Mouse (Mus musculus) neural tube, embryonic 10.5 days (tissue): Measurements from ENCODE around the gene Ppp6r2.

Source experiments
- DNase-seq: peaks from one replicate; pipeline ENCODE4 v3.0.0-alpha.2; 2017; ENCODE audit warnings: low spot score; ENCODE audit errors: extremely low spot score

Ppp6r2 gene

DNA sequence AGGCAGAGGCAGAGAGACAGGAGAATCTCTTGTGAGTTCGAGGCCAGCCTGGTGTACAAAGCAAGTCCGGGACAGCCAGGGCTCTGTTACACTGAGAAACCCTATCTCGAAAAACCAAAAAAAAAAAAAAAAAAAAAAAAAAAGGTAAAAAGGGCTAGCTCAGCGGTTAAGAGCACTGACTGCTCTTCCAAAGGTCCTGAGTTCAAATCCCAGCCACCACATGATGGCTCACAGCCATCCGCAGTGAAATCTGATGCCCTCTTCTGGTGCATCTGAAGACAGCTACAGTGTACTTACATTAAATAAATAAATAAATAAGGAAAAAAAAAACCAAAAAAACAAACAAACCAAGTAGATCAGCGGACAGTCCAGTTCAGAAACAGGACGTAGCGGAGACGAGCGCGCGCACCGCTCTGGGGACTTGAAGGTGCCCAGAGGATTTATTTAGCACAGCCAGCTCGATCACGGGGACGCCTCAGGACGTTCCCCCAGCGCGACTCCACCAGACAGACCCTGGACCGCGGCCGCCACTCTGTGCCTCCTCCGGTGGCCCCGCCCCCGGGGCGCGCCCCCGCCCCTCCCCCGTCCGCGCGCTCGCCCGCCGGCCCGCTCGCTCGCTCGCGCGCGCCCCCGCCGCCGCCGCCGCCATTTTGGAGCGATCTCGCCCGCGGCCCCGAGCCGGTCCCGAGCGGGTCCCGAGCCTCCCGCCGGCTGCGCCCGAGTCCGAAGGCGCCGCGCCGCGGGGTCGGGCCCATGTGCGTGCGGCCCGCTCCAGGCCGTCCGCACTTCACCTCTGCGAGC, at the start of gene Ppp6r2:
Gene Ppp6r2 (plus strand): TSS at position 639 of the 801 bp plus-strand sequence.
- DNase-seq, result peak; percentile 87

DNA sequence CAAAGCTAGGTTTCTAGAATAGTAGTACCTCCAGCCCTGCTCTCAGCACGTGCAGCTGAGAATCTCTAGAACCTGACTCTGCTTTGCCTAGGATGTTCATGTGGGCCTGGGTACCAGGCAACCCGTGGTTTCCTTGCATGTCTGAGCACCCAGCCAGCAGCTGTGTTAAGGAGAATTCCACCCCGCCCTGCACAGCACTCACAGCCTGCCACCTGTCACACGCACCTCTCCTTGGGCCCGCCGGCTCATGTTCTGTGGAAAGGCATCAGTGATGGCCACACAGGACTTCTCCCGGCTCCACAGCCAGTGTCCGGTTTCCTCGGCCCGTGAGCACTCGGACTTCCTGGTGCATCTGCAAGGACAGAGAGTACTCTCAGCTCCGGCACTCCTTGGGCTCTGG, 45.9 kb upstream of the Ppp6r2 start:
- no peak for DNase-seq

DNA sequence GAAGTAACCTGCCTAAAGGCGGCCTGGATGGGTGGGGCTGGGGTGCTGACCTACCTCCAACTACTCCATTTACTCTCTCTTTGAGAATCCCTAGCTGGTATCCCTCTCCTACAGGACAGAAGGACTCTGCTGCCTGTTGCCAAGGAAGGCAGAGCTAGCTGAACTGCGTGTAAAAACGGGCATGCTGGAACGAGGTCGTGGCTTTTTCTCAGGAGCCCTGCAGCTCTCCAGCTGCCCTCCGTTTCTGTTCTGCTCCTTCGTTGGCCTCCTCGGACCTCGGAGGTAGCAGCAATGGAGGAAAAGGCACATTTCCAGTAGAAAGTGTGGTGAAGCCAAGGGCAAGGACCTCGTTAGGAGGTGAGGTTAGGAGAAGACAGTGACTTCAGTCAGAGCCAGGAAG, 42.4 kb upstream of the Ppp6r2 start:
- DNase-seq, result no peak

DNA sequence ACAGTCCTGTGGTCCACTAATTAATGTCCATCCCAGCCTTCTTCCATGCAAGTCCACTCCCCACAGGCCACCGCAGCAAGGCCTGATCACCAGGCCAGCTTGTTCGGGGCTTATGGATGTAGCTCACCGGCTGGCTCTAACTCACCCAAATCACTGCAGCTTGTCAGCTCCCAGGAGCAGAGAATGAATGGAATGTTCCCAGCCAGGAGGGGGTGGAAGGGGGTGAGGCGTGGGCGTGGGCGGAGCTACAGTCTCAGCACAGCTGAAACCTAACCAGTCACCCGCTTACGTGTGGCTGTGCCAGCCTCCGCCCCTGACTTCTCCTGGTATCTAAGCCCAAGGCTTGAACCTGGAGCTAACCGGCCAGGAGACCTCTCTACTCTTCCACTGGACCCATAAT, 41.9 kb upstream of the Ppp6r2 start:
- DNase-seq, result peak; percentile 77

DNA sequence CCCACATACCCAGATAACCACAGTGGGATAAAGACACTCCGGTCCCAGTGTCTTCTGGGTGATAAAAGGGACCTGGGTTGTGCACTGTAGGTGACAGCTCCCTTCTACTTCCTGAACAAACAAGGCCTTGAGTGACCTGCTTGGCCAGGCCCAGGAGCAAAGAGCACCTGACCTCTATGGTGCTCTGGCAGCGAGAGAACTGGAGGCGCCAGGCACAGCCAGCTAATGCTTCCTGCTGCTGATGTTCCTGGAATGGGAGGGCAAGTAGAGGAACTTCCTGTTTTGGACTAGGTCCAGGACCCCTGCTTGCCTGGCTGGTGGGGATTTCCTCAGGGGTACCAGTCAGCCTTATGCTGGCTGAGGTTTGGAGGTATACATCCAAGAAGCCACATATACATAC, 41.3 kb upstream of the Ppp6r2 start:
- no peak for DNase-seq

DNA sequence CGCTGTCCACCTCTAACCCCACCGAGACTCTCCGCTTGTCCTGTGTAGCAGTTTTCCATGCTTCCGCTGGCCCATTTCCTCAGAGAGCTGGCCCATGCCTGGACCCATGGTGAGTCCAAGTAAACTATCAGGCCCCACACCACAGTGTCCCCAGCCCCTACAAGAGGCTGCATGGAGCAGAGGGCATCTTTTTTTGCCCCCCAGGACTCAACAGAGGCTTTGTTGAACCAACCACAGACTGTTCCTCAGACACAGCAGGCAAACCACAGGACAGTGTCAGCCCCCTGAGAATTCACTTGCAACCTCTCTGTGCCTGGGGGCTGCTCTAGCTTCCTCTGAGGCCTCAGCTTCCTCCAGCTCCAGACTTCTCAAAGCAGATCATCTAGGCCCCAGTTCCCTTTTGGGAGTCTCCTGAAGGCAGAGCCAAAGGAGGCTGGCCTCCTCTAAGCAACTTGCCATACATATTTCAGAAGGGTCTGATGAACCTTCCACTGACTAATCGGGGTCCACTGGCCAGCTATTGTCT, 39.8 kb upstream of the Ppp6r2 start:
- no peak for DNase-seq

DNA sequence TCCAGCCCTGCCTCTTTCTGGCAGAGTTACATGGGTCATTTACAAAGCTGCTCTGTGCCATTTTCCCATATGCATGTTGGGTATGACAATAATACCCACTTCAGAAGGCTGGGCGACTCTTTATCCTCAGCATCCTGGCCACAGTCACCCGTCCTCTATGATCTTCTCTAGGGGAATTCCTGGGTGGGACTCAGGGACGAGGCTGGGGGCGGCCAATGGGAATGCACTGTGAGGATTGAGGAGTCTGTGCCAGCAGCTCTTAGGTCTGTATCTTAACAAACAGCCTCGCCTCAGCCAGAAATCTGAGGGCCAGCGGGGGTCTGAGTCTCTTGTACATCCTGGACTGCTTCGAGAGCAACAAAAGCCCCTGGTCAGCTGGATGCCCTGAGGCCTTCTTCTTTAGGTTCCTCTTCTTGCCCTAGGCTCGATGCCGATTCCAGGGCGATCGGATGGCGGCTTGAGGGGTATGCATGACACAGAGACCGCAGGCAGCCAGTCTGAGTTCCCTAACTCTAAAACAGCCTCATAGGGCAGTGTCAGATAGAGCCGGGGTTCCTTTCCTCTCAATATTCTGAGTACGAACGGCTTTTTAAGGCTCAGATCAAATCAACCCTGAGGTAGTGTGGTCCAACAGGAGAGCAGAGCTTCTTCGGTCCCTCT, 38.9 kb upstream of the Ppp6r2 start:
- DNase-seq, result no peak

DNA sequence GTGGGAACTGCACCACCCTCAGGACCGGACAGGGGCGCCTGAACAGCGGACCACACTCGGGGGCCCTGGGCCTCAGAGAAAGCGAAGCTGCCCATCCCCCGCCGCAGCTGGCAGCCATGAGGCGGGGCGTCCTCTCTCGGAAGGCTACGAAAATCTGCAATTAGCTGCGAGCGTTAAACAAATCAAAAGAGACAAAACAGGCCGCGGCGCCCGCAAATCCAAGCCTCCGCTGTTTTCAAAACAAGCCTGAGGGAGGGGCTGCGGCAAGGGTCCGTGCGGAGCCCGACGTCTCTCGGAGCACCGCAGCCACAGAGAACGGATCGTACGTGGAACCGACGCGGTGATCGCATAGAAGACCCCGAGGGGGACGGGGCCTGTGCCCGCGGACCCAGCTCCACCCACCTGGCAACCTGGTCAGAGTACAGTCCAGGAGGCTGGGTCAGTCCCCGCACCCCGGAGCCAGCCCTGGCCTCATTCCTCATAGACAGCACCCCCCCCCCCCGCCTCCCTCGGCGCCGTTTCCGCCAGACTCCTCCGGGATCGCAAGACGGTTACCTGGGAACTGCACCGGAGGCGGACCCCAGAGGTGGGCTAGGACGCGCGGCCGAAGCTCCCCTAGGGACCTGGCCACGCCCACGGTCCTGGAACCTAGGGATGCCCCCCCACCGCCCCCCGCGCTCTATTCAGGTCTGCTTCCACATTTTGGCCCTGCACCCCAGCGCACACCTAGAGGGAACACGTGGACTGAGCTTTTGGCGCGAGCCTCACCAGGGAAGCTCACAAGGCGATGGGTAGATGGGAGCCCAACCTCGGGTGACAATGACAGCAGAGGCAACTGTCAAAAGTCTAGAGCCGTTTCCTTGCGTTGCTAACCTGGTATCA, 38.1 kb upstream of the Ppp6r2 start:
- peak; percentile 48 for DNase-seq

DNA sequence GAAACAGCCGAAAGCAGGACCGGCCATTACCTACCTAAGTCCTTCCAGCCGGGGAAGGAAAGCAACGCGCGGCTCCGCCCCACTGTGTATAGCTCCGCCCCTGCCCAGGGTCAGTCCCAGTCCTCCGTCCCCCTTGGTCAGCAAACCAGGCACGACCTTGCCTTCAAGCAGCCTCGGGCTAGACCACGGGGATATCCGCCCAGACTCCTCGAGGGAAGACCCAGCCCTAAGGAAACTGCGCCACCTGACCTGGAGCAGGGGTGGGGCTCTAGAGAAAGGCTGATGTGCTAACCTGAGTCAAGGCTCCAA, 37.5 kb upstream of the Ppp6r2 start:
- DNase-seq, result peak; percentile 58

DNA sequence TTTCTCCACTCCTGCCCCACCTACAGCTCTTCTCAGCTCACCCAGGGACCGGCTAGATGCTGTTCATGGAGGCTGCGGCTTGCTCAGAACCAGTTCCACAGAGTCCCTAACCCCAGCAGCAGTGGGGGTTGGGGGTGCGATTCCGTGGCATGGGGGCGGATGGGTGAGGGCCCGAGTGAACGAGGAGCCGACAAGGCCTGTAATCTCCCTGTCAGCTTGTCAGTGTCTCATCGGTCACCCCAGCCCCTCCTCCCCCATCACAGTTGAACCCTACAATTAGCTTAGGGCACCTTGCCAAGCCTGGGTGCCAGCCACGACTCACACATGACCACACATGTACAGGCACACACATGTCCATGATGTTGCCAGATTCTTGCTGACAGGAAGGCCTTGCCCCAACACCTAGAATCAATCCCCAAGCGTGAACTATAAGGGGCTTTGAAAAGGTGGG, 36.4 kb upstream of the Ppp6r2 start:
- DNase-seq, result no peak

DNA sequence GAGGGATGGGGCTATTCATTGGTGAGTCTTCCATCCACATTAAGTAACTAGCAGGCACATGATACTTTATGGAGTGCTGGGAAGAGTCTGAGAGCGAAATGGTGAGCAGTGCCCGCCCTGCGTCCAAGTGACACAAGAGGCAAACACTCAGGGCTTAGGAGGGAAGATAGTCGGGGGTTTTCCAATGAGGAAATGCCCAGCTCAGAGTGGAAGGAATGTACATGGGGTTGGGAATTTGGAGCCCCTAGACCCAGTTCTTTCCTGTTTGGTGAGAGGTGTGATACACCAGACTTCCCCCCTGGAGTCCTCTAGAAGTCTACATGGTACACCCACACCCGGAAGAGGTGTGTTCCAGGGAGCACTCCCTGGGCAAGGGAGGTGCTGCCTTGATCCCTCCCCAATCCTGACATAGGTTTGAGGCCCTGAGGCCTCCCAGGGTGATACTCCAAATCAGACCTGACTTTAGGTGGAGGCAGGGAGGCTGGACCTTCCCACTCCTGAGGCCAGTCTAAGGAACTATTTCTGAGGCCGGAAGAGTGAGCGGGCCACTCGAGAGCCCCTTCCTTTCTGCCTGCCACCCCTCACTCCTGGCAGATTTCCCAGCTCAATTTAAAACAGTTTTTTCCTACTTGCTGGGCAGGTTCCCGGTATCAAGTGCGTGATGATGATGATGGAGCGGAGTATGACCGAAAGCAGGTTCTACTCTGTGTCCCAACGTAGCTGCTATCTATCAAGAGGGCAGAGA, 35.8 kb upstream of the Ppp6r2 start:
- no peak for DNase-seq

DNA sequence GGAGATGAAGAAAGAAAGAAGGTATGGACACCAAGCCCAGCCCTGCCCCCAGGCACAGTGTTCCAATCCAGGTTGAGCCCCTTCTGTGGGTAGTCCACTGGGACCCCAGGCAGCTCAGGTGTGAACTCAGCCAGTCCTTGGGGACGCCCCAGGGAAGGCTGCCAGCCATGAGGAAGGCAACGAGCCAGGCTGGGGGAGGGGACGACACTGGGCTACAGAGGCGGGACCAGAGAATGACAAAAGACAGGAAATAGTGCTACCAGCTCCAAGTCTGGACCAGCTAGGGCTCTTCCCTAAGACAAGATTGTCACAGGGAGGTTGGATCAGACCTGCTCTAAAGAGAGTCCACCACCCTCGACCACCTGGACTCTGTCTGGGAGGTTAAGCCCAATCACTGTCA, 34.2 kb upstream of the Ppp6r2 start:
- DNase-seq, result no peak

DNA sequence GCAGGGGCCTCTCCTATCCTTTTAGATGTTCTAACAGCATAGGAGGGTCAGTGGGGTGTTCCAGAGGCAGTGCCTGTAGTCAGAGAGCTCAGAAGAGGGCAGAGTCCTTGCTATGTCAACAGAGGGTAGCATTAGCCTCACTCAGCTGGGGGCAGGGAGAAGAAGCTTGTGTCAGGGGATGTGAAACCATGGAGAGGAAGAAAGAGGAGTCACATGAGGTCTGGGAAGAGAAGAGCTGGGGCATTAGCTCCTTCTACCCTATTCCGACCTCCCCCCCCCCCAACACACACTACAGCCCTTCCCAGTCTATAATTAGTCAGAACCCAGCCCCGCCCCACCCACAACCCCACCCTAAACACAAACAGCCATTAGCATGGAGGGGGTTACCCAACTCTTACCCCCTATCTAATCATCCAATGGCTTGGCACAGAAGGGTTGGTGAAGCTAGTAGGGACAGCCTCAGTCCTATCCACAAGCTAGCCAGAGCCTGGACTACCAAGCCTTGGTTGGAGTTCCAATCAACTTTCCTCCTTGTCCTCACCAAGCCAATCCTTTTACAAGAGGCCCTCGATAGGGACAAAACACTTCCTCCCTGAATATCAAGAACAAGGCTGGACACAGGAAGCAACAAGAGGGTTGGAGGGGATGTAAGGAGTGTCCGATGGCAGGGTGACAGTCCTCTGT, 33.6 kb upstream of the Ppp6r2 start:
- no peak for DNase-seq

DNA sequence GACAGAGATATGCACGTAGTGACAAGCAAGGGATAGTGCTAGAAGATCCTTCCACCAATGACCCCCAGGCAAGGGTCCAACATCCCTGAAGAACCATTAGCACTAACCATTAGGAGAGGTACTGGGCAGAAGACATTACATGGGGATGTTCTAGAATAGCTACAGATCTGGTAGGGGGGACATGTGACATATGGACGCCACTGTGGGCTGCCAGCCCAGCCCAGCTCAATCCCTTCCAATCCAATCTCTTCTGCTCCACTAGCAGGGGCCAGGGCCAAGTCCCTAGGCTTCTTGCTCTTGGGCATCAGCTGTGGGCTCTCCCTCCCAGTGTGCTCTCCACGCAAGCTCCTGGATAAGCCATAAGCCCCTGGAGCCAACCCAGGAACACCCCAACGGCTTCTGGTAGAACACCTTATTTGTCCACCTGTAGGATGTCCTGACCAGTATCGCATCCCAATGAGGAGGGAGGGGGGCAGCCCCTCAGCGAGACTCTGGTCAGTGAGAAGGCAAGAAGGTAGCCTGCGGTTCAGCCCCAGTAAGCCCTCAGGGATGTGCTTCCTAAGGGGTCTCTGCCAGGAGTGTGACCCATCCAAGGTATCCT, 33.0 kb upstream of the Ppp6r2 start:
- DNase-seq, result no peak

DNA sequence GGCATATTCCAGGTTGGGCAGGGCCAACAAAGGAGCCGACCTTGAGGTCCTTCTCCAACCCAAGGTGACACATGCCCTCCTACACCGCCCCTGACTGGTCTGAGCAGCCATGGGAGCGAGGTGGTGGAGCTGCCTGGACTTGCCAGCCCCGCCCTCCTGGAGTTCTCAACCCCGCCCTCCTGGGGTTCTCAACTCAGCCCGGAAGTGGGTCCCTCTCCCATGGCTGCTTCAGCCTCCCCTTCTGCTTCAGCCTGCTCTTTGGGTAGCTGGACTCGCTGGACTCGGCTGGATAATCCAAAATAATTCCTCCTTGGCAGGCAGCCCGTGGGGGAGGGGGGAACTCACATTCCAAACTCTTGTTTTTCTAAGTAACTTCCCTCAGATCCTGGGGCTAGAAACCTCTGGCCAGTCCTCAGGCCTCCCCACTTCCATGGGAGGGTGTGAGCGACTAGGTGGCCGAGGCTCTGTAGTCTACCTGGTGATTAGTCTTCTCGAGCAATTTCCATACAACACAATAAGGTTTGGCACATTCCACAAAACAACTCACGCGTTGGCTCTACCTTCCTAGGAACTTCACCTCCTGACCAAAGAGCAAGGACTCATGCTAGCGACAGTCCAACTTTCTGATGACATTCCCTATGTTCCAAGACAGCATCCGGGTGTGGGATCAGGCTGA, 32.3 kb upstream of the Ppp6r2 start:
- peak; percentile 53 for DNase-seq

DNA sequence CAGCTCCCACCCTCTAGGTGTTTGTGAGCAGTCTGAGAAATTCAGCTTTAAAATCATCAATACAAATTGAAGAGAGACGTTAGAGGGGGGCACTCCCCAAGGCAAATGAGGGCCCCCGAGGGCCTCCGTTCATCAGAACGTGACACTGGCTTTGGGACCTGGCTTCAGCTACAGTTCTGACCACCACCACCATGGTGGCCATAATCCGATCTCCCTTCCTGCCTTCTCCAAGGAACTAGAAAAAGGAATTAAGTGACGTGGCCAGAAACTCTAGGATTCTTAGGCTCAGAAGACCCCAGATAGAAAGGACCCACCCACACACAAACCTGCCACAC, 31.8 kb upstream of the Ppp6r2 start:
- DNase-seq, result no peak

DNA sequence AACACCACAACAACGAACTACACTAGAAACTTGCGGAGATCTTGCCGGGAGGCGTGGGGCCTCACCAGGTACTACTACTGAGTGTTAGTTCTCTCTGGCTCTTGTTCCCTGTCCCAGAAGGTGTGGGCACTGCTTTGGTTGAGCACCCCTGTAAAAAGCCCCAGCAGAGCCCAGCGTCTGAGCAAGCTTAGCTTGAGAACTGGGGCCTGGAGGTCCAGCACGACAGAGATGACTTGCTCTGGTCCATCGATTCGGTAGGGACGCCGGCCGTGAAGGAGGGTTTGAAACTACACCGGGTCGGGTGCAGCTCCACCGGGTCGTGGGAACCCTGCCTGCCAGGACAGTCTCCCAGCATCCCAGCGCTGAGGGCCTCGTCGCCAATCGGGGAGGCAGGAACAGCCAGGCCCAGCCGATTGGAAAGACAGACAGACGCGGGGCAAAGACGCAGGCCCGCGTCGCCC, 31.2 kb upstream of the Ppp6r2 start:
- DNase-seq, result no peak

DNA sequence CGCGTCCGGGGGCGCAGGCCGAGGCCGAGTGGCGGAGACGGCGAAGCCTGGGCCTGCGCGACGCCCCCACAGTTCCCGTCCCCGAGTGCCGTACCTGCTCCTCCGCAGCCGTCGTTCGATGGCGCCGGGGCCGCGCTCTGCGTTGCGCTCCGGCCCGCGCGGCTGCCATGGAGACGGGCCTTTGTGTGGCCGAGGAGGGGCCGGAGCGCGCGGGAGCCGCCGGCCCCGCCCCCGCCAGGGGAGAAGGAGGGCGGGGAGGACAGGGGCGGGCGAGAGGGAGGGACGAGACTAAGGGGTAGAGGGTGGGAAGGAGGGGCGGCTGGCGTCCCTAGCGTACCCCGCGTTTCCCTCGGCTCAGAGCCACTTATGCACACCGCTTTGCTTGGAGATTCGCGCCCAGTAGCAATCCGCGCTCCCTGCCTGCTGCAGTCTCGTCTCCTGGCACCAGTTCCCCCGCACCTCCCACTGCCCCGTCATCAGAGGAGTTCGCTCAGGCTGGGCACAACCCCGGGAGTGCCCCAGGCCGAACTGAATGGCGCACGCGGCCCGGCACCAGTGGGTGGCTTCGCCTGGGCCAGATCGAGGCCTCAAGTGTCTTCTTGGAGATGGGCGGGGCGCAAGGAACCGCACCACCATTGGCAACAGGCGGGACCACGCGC, 30.7 kb upstream of the Ppp6r2 start, which contains the start of gene Plxnb2:
Gene Plxnb2 (minus strand): TSS at position 218 of the 659 bp plus-strand sequence.
- peak; percentile 86 for DNase-seq
